Mouse (Mus musculus) brain, embryonic 18.5 days (tissue): Measurements from ENCODE around the gene Cux2.

Experiments used
- DNase-seq: peaks from one replicate; pipeline ENCODE4 v3.0.0-alpha.2; 2012; ENCODE audit warnings: low read depth, low spot score

Cux2 gene

DNA sequence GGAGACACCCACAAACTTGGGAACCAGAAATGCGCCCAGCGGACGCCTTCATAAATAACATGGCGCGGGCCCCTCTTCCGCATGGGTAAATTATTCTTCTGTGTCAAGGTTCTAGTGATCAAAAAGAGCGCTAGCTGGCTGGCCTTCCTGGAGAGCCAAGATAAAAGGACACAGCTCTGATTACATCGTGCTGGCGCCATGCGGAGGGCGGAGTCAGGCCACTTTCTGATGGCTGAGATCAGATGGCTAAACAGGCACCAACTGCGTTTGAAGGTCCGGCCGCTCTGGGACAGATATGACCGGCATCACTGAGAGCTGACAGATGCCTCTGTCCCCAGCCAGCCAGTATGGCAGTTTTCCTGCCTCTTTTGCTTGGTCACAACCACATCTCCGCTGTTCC lies 83.0 kb downstream of the Cux2 start:
- no peak for DNase-seq

DNA sequence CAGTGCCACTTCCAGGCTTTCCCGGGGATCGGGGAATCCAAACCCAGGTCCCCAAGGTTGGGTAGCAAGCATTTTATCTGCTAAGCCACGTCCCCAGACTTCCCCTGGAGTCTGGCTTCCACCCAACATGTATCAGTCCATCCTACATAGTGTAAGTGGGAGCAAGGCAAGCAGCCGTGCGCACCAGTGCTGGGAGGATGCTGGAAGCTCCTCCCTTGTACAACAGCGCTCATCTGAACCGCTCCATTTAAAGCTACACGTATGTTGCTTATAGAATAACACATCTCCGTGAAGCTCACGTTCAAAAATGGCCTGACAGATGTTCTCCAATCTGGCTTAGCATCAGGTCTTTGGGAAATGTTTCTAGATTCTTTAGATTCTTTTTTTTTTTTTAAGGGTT lies 86.9 kb downstream of the Cux2 start:
- DNase-seq = no peak

DNA sequence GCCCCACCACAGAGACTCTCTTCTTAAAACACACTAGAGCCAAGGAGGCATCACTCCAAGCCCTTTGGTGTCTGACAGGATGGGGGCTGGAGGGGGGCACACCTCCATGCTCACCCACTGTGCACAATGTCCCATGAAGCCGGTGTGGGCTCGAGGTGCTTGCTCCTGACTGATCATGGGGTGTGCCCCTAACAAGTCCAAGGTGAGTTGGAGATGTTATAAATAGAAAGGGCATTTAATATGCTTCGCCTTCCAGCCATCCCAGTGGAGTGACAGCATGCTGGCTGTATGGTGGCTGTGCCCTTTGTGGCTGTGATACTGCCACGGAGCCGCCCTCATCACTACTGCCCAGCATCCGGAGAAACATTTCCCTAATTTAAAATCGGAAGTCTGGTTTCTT lies 87.5 kb downstream of the Cux2 start:
- DNase-seq = no peak

DNA sequence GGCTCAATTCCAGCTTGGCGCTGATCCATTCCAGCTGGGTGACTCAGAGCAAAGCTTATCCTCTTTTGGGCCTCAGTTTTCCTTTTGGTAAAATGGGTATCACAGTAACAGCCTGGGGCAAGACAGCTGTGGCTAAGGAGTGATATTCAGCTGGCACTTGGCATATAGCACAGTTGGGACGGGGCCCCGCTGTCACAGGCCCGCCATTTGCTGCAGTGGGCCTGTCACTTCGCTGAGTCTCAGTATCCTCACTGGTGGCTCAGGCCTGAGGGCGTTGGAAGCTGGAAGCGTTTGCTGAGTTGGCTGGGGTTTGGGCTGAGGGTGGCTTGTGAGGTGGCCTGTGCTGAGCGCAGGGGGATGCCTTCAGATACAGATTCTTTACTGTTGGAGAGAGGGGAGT lies 88.6 kb downstream of the Cux2 start:
- no peak for DNase-seq

DNA sequence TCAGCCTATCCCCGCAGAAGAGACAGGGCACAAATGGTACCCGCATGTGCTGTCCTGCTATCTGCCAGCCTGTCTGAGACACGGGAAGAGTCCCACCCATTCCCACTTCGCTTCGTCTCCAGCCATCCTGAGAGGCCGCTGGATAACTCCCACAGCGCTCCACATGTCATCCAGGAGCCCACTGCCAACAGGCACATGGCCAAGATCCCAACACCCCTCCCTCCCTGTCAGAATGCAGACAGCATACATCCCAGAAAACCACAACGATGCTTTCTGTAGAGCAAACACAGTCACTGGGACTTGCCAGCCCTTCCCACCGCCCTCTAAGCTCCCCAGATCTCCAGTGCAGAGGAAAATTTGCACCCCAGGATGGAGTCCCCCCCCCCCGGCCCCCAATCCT lies 90.2 kb downstream of the Cux2 start:
- no peak for DNase-seq

DNA sequence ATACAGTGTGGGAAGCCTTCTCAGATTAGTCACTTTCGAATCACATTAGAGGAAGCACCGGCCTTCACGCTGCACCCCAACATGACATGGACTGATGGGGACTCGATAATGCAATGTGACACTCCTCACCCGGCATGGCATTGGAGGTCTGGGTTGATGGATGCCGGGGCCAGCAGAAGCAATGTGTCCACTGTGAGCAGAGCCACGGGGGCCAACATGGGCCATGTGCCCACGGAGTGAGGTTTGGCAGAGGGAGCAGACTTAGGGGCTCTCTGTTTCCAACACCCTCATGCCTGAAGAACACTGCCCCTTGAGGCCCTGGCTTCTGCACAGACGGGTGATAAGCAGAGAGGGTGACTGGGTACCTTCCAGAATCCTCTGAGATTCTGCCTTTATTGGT lies 91.4 kb downstream of the Cux2 start:
- DNase-seq = no peak

DNA sequence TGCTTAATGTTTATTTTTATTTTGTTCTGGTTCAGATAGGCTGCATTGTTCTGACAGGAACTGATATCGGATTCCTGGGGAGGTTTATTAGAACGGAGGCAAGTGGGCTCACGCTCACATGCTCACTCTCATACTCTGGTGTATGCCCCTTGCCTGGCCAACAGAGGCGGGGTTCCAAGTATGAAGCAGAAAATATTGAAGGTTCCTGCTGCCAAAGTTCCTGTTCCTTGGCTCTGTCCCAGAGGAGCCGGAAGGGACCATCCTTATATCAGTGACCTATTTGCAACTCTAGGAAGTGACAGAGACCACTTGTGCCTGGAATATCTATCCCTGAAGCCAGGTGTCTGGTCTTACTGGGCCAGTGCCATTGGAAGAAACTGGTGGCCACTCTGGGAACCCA lies 94.1 kb downstream of the Cux2 start:
- no peak for DNase-seq

DNA sequence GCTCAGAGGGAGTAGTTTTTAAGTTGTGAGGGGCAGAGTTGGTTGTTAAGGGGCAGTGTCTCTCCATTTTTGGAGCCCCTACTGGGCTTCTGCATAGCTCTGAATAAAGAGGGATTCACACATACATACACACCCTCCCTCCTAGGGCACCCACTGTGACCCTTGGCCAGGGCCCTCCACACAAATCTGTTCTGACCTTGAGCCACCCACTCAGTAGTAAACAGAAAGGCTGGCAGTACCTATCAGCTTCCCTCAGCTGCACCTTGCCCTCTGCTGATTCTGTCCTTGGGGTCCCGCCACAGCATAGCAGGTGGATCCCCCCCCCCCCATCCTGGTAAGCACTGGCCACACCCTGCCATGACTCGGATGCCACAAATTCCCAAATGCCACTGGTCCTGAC lies 99.7 kb downstream of the Cux2 start:
- DNase-seq = no peak

DNA sequence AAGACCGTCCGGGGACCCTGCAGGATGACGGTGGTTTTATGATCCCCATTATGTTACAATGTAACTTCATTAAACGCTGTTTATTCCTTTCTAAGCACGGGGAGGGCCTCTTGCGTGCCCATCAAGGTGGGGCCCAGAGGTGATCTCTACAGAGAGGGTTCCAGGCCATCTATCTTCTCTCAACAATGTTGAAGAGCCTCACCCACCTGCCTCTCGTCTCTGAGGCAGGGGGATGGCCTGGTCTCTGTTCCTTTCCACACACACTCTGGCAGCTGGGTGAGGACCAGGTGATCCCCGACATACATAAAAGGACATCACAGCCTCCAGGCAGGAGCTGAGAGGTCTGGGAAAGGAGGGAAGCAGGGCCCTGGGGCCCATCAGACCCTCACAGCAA lies 100.9 kb downstream of the Cux2 start:
- no peak for DNase-seq

DNA sequence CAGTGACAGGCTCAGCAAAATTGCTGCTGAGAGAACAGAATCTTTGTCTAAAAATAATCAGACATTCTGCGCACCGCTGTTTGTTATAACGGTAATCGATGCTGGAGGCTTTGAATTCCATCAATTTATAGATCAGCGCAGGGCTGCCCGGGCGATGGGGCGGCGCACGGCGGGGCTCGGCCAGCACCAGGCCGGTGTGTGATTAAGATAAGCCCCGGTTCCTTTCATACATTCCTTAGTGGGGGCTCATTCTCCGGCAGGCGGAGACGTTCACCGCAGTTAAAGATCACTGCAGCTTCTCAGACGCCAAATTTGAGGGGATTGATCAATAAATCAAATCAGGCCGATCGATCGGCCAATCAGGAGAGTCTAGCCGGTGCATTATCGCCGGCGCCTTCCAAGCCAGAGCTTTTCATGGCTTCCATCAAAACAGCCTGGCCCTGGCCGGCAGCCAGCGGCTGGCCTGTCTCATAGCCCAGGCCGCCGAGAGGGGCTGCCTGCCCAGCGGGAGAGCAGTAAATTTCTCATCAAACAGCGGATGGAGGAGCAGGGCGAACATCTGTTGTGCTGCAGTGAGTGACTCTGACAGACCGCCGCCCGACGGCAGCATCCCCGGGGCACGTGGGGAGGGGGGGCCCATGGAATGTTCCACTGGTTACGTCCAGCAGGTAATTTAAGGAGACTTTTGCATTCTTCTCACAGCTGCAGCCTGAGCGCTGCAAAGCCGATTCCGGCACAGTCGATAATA lies 101.4 kb downstream of the Cux2 start:
- no peak for DNase-seq

DNA sequence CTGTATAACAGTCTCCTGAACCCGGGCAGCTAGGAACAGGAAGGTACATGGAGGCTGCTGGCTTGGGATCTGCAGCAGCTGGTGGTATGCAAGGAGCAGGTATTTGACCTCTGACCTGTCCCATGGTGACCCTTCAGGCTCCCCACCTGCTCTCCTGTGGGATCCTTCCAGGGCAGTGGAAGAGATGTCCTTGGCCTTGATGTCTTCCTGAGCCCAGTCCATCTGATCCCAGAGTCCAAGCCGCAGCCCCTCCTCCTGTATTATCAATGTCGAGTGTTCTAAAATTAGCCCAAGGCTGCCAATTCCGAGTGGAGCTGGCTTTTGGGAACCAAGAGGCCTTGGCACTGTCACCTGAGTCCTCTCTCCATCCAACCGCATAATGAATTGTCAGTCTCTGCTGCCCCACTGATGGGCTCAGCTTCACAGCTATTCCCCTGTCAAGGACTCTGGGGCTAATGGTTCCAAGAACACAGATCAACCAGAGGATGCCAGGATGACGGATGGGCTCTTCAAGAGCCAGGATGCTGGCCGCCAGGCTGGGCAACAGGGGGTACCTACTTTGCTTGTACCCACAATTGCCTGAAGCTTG lies 103.2 kb downstream of the Cux2 start:
- no peak for DNase-seq

DNA sequence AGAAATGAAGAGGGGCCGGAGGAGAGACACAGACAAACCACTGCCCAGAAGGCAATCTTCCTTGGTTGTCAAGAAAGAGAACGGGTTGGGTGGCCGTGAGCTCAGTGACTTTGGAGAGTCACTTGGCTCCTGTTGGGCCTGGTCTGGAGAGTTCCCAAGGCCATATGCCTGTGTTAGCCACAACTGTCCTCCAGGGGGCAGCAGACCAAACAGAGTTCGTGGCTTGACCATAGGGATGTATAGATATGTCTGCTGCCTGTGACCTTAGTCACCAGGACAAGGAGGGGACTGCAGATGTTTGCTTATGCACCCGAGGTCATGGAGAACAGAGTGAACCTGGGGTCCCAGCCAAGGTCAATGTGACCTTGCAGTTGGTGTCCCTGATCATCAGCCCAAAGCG lies 104.1 kb downstream of the Cux2 start:
- no peak for DNase-seq

DNA sequence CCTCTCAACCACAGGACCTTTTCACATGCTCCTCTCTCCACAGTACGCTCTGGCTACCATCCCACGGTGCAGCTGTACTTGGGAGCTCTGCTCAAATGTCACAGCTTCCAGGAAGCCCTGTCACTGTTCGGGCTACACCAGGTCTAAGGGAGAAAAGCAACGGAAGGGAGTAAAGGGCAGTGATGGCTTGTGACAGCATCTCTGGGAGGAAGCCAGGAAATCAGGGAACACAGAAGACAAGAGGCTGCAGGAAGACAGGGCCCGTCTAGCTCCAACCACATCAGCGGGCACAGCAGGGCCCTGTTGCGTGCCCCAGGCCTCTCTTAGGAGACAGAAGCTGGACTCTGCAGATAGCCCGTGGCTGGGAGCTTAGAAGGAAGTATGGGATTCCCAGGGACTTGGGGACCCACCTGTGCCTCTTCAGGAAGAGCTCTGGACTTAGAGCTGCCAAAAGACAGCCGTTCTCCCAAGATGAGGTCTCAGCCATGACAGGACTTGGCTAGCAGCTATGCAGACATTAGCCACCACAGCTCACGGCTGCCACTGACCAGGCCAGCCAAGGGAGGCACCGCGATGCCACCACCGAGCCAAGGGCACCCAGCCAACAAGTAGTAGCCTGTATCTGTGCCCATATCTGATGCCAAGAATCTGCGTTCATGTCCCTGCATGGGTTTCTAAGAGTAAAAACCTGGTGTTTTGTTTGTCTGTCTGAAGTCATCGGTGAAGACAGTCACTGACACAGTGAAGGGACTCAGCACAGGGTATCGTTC lies 105.7 kb downstream of the Cux2 start:
- no peak for DNase-seq

DNA sequence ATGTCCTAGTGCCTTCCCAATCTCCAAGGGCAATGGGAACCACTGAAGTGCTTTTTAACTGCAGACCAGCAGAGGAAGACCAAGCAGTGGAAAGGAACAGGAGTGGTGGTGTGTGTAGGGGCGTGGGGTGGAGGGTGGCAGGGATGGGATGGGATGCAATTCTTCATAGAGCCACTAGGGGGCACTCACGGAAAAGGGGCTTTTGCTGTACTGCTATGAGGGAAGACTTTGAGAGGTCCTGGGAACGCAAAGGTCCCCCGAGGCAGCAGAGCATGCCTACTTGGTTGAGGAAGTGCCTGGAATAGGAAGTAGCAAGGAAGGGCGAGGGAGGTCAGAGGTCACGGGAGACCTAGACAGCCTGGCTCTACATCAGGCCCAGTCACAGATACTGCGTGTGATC lies 106.4 kb downstream of the Cux2 start:
- no peak for DNase-seq

DNA sequence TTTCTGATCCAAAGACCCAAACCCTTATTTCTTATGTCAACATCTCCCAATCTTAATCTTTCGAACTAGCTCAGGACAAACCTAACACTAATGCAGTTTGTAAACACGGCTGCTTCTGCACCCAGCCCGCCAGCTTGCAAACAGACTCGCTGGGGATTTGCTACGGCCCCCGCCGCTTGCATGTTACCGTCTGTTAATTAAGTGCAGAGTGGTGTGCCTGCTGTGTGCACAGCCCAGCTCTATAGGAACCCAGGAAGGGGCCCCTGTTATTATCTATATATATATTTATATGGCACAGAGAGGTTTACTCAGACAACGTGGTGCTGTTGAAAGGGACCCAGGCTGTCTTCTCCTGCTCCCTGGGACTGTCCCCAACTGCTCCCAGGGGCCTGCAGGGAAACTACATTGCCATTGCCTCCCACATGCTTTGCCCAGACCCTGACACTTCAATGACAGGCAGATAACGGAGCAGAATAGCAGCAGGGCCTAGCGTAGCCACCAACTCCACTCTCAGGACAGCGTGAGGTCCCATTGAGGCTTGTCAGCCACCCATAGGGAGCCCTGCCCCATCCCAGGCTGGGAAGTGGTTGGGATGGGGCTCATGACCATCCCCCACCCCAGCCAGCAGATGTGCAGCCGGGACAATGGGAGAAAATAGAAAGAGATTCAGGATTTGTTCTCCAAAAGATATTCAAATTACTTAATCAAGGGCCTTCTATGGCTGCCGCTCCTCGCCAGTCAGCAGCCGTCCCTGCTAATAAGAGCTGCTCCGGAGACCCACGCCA lies 111.6 kb downstream of the Cux2 start:
- no peak for DNase-seq

DNA sequence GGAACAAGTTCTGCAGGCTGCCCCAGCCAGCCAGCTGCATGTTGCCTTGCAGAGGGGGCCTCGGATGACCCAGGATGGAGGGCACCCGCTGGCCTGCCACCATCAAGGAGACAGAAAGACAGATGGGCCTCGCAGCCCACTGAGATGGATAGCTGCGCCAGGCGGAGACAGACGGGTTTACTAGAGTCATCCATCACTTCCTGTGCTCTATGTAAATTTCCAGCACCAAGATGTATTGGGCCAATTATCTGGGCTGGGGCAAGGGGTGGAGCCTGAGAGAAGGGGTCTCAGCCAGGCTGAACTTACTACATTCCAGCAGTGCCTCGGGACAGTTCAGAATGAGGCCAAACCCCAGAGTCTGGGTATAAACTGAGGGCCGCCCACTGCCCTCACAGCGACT lies 119.6 kb downstream of the Cux2 start:
- DNase-seq = no peak

DNA sequence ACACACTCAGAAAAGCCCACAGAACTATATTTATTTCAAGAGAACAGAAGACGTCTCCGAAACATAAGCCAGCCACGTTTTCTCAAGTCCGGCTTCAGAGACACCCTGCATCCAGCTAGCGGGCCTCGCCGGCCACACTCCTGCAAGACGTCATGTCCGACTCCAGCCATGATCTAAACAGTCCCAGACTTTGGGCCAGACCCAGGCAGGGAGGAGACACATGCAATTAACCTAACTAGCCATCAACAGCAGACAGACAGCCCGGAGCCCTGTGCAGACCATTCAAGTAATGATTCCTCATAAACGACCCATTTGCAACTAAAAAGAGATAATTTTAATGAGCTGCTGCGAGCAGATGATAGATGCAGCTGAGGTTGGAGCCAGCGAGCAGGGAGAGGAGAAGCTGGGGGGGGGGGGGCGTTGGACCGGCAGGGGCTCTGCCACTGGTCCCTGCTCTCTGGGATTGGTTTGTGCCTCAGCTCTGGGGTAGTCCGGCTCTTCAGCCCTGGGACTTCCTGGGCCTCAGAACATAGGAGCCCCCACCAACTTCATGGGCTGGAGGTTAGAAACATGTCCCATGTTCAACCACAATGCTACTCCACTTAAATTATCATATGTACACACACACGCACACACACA lies 121.4 kb downstream of the Cux2 start:
- no peak for DNase-seq

DNA sequence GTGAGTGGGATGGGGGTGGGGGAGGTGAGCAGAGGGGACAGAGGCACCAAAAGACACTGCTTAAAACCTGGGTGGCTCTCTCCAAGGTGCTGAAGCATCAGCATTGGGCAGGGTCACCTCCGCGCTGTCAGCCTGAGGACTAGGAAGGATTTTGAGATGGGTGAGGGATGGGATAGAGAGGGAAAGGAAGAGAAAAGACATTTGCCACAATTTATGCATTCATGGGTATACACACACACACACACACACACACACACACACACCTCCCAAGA lies 123.4 kb downstream of the Cux2 start:
- no peak for DNase-seq

DNA sequence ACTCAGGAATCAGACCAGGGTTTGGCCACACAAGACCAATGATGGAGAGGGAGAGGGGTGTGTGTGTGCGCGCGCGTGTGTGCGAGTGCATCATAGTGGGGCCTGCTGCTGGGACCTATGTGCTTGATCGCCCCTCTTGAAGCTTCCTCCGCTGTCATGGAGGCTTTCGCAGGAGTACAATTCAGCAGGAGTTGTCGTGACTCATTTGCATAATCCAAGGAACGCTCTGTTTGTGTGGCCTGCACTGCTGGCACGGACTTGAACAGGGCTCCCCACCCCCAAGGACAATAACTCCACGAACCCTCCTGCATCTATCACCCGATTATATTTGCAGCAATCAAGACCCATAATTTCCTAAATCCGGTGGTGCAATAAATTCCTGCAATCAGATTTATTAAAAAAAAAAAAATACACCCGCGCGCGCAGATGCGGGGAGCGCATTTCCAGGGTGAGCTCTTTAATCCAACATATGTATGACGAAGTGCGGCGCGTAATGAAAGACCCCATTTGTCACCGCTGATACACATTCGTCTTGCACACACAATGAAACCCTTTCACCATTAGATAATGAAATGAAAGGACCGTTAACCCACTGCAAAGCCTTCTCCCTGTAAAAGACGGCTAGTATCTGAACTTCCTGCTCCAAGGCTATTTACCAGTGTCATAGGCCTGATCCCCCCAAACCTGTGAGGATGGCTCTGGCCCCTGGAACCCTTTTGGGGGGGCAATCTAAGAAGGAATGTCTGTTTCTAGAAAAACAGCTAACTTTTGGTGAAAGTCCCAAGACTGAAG lies 124.0 kb downstream of the Cux2 start:
- DNase-seq = no peak

DNA sequence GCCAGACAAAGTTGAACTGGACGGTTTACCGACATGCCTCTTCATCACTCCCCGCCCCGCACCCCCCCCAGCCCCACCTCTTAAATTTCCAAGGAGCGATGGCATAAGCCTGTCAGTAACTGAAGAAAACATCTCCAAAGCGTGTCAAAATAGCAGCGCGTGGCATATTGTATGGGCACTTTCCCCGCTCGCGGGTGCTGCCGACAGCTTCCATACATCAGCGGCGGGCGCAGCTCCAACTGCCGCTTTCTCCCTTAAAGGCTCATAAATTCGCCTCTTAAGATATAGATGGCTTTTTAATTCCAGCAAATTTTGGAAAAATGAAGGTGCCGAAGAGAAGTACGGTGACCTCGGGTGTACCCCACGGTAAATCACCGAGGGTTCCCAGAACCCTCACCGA lies 124.6 kb downstream of the Cux2 start:
- DNase-seq = no peak

DNA sequence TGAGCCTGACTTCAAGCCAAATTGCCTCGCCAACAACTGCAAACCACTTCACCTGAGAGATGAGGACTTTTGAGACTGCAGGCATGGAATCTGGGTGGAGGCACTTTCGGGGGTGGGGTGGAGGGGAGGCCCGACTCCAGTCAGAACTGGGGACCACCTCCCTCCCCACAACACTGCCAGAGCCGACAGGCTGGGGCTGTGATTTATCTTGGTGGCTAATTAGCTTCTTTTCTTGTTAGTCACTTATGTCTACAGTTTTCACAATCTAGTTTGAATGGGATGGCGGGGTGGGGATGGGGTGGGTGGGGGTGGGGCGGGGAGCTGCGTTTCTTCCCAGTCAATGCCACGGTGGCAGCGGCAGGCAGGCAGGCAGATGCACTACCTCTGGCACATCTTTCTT lies 125.5 kb downstream of the Cux2 start:
- DNase-seq = no peak
